ENCODE assay signal across 9 mouse cellular contexts in the genomic region with DNA sequence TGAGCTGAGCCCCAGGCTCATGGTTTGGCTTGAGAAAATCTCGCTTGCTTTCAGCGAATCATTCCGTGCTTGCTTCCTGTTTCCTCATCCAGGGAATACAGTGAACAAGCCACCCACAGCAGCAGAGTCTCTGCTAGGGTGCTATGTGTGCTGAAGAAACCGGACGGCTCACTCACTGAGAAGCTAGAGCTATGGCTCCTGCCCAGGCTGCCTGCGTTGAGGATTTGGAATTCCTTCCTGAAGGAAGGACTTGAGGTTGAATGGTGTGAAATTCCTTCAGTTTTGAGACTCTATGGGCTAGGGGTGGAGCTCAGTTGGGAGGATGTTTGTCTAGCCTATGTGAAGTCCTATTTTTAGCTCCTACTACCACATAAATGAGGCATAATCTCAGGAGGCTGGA.
DNase-seq lines count a peak whose midpoint lies in the region; ATAC-seq and TF ChIP-seq lines count a peak whose summit lies in the region.
"Had no signal": no experiment of that assay in that cellular context is flagged by ENCODE, and none has a peak within 500 bp of the region (broad histone marks: within the 10 kb centered on the region; RNA-seq: fewer than 3 reads in every experiment).

No protein-coding gene starts in this region.

- H3K4me1 ChIP-seq in midbrain, embryonic 13.5 days (replicated peaks), result peaks cover 78% of the 10 kb centered on the region
- peaks cover 33% of the 10 kb centered on the region for H3K4me1 ChIP-seq in midbrain, embryonic 14.5 days (ENCODE audit: control insufficient read depth, insufficient read depth, low read length)
- H3K4me1 ChIP-seq in intestine, postnatal 0 days (replicated peaks; ENCODE audit: control insufficient read depth, insufficient read depth, low read length), result no peaks in the 10 kb centered on the region

- 74% methylated on average over 6 of the region's 6 CpGs for WGBS in midbrain, embryonic 13.5 days
- 69% methylated on average over 6 of the region's 6 CpGs for WGBS in midbrain, embryonic 14.5 days
- WGBS in intestine, postnatal 0 days, result 30% methylated on average over 6 of the region's 6 CpGs

- no peaks in the 10 kb centered on the region for H3K27me3 ChIP-seq in midbrain, embryonic 13.5 days
- no peaks in the 10 kb centered on the region for H3K27me3 ChIP-seq in midbrain, embryonic 14.5 days (ENCODE audit: control insufficient read depth, insufficient read depth, low read length)
- H3K27me3 ChIP-seq in intestine, postnatal 0 days (replicated peaks; ENCODE audit: control insufficient read depth, insufficient read depth, low read length), result no peaks in the 10 kb centered on the region

- no peaks in the 10 kb centered on the region for H3K36me3 ChIP-seq in midbrain, embryonic 13.5 days
- H3K36me3 ChIP-seq in midbrain, embryonic 14.5 days (ENCODE audit: control insufficient read depth, insufficient read depth, low read length), result no peaks in the 10 kb centered on the region
- H3K36me3 ChIP-seq in intestine, postnatal 0 days (ENCODE audit: control insufficient read depth, insufficient read depth), result peaks cover 11% of the 10 kb centered on the region; the same call in 1 of the 2 replicates

- DNase-seq in frontal cortex, postnatal 10 days (ENCODE audit: low spot score in 2 of 2), result no peak
- no peak for DNase-seq in midbrain, embryonic 14.5 days
- DNase-seq in yolk sac, embryonic 10.5 days (ENCODE audit: low spot score), result peak; percentile 52
- no peak for DNase-seq in thymus, postnatal 0 days (ENCODE audit: low spot score)
- DNase-seq in embryo, embryonic 11 days, result no peak
- DNase-seq: layer of hippocampus, adult 9-11 months had no signal

- no peak overlapping the region for H3K9ac ChIP-seq in midbrain, embryonic 13.5 days (replicated peaks)
- no peak overlapping the region for H3K9ac ChIP-seq in midbrain, embryonic 14.5 days (replicated peaks; ENCODE audit: low read length)
- H3K9ac ChIP-seq in intestine, postnatal 0 days (ENCODE audit: low read depth, low read length), result no peak overlapping the region

- peak overlapping the region; percentile 32; the same call in 1 of the 2 replicates for H3K27ac ChIP-seq in midbrain, embryonic 13.5 days
- no peak overlapping the region for H3K27ac ChIP-seq in midbrain, embryonic 14.5 days (replicated peaks; ENCODE audit: low read depth, low read length)
- H3K27ac ChIP-seq in intestine, postnatal 0 days (ENCODE audit: low read depth, low read length), result peak overlapping the region; percentile 41; the same call in 1 of the 2 replicates

- no peak overlapping the region for H3K4me2 ChIP-seq in midbrain, embryonic 13.5 days (replicated peaks)
- no peak overlapping the region for H3K4me2 ChIP-seq in midbrain, embryonic 14.5 days (ENCODE audit: low read length)
- H3K4me2 ChIP-seq in intestine, postnatal 0 days (replicated peaks; ENCODE audit: low read depth), result no peak overlapping the region

- no peaks in the 10 kb centered on the region for H3K9me3 ChIP-seq in midbrain, embryonic 13.5 days
- H3K9me3 ChIP-seq in midbrain, embryonic 14.5 days (ENCODE audit: control insufficient read depth, low read length), result no peaks in the 10 kb centered on the region
- no peaks in the 10 kb centered on the region for H3K9me3 ChIP-seq in intestine, postnatal 0 days (ENCODE audit: control insufficient read depth)

- peak; percentile 94 for ATAC-seq in frontal cortex, adult (ENCODE audit: low TSS enrichment)
- no peak for ATAC-seq in midbrain, embryonic 13.5 days
- ATAC-seq in midbrain, embryonic 14.5 days (ENCODE audit: low FRiP score, low TSS enrichment), result no peak
- ATAC-seq in intestine, postnatal 0 days, result no peak

- TF ChIP-seq CTCF in intestine, postnatal 0 days (IDR thresholded peaks at IDR 0.05; ENCODE audit: low read depth), result no peak

- no peak overlapping the region for H3K4me3 ChIP-seq in midbrain, embryonic 13.5 days (replicated peaks)
- no peak overlapping the region for H3K4me3 ChIP-seq in midbrain, embryonic 14.5 days (replicated peaks; ENCODE audit: low read depth, low read length)
- no peak overlapping the region for H3K4me3 ChIP-seq in intestine, postnatal 0 days (ENCODE audit: low read depth, low read length)
